Mouse (Mus musculus): ENCODE data around the gene Map3k5. TPM values are rescaled to one million over a fixed set of nuclear protein-coding genes. Genes with fewer than 3 reads are reported as not detected.
"Not testable (repeated sequence)": the region's sequence is repeated elsewhere in the genome, so short reads cannot be mapped to it uniquely, and the experiment has no call there.

Map3k5 gene
- polyA plus RNA-seq, 1 experiment from 2014 or later, result 14.8 TPM

DNA sequence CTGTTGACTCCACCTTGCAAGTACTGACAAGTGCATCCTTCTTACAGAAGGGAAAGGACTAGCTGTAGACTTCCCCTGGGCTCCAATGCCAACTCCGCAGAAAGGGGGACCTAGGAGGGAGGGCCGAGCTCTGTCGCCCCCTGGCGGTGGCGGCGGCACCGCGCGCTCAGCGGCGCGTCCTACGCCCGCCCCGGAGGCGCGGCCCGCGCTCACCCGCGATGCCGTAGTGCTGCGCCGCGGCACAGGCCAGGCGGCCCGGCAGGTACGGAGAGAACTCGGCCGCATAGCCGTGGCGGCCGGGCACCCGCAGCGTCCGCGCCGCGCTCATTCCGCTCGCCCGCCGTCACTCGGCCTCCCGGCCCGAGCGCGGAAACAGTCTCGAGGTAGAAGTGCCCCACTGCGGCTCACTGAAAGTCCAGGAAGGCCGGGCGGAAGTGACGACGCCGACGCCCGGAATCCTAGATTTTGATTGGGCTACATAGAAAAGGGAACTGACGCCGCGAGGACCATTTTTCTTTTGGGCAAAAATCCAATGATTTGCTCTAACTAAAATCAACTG, 26.9 kb upstream of the Map3k5 start, which contains the start of gene Pex7:
TSS of gene Pex7 (minus strand) at position 444 of the 559 bp plus-strand sequence.
- CTCF ChIA-PET, result interaction anchor here (1.6 kb wide), 1 partner anchor 9 kb away, joined by 3 read pairs; no protein-coding TSS in a partner anchor
- ATAC-seq (peak; percentile 90), DNase-seq (ENCODE audit: low read depth, low spot score) (peak; percentile 73)
- in situ Hi-C loops (cut with MboI; ENCODE audit: low pct_unique_long_range_greater_than_20kb), result loop anchor here (5.0 kb wide), 1 partner anchor 220 kb away; no protein-coding TSS in a partner anchor
- H3K27me3 ChIP-seq, result no peaks in the 10 kb centered on the region
- POLR2A ChIA-PET, result interaction anchor here (0.9 kb wide), 1 partner anchor 28 kb away, joined by 4 read pairs; no protein-coding TSS in a partner anchor
- peak; percentile 97 for TF ChIP-seq CTCF (IDR thresholded peaks at IDR 0.05)

DNA sequence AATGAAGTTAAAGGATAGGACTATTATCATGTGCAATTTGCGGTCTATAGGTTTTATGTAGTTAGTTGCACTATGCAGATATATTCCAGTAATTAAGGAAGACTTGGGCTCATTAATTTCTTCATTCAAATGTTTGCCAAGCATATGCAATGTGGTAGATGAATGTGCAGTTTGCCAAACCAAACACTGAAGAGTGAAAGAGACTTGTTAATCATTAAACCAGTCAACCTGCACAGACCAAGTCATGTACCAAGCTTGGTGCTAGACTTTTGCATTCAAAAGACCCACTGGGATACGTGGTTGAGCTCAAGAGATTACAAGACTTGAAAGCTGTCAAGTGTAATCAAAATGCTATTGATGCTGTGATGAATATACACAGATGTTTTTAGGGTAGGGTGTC, 26.2 kb upstream of the Map3k5 start:
- DNase-seq (ENCODE audit: low read depth, low spot score) (peak; percentile 17), ATAC-seq (no peak)
- H3K27me3 ChIP-seq, result no peaks in the 10 kb centered on the region
- POLR2A ChIA-PET, result no interaction called here
- in situ Hi-C loops (cut with MboI; ENCODE audit: low pct_unique_long_range_greater_than_20kb), result loop anchor here (5.0 kb wide), 1 partner anchor 219 kb away; no protein-coding TSS in a partner anchor
- CTCF ChIA-PET, result interaction anchor here (0.9 to 3.6 kb wide), 2 partner anchors 165 to 216 kb away, joined by 3 to 13 read pairs; no protein-coding TSS in a partner anchor
- no peak for TF ChIP-seq CTCF (IDR thresholded peaks at IDR 0.05)

DNA sequence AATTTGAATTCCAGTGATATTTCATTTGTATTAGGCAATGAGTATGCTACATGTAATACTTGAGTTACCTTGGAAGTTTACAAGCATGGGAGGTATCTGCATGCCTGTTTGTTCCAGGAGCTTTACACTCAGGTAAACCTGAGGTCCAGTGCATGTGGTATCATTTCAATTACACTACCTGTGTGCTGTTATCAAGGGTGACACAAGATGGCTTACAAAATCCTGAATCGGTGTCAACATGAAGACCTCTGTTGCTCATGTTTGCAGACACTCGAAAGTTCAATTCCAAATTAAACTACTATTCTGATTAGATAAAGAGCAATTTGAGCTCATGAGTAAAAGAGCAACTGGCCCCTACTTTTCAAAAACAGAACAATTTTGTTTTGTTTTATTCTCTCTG, 23.8 kb upstream of the Map3k5 start:
- H3K27me3 ChIP-seq, result peaks cover 9% of the 10 kb centered on the region
- ChIA-PET CTCF (interaction anchor here (1.5 to 3.6 kb wide), 4 partner anchors 9 to 213 kb away, joined by 3 to 13 read pairs (median 4); partner anchors contain the start of gene Map3k5), POLR2A (interaction anchor here (0.6 kb wide), 1 partner anchor 139 kb away, joined by 3 read pairs; no protein-coding TSS in a partner anchor)
- ATAC-seq (no peak), DNase-seq (ENCODE audit: low read depth, low spot score) (no peak)
- TF ChIP-seq CTCF (IDR thresholded peaks at IDR 0.05), result no peak
- in situ Hi-C loops (cut with MboI; ENCODE audit: low pct_unique_long_range_greater_than_20kb), result no loop called here

DNA sequence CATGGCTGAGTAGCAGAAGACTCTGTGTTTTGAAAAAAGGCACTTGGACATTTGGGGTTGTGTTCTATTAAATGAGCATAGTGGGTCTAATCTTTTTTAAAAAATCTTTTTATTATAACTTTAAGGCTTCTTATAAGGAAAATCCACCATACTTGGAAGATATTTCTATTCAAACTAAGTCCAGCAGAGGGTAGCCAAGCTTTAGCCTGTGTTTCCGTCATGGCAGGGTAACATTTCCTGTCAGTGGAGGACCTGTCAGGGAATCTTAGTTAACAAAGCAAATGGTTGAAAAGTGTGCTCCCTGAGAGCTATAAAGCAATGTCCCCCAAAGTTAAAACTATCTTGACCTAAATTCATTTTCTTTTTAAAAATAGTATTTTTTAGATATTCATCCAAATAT, 22.7 kb upstream of the Map3k5 start:
- H3K27me3 ChIP-seq, result peaks cover 9% of the 10 kb centered on the region
- POLR2A ChIA-PET, result no interaction called here
- TF ChIP-seq CTCF (IDR thresholded peaks at IDR 0.05), result peak; percentile 59
- CTCF ChIA-PET, result interaction anchor here (1.0 to 3.6 kb wide), 5 partner anchors 10 to 212 kb away, joined by 3 to 13 read pairs (median 4); partner anchors contain the start of gene Map3k5
- no peak for ATAC-seq
- in situ Hi-C loops (cut with MboI; ENCODE audit: low pct_unique_long_range_greater_than_20kb), result no loop called here
- DNase-seq (ENCODE audit: low read depth, low spot score), result no peak

DNA sequence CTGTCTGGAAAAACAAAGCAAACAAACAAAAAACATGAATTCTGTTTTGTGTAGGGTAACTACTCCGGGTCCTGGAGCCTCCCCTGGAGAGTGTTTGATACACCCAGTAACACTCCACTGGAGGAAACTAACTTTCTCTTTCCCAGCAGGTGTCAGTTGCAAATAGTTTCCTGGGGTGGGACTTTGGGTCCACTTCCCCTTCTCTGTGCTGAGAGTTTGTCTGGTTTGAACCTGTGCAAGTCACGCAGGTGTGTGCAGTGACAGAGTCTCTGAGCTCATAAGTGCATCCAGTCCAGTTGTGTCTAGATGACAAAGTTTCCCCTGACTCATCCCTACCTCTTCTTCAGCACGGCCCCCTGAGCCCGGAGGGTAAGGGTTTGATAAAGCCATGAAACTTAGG, 20.5 kb upstream of the Map3k5 start:
- in situ Hi-C loops (cut with MboI; ENCODE audit: low pct_unique_long_range_greater_than_20kb), result no loop called here
- DNase-seq (ENCODE audit: low read depth, low spot score) (no peak), ATAC-seq (no peak)
- peaks cover 9% of the 10 kb centered on the region for H3K27me3 ChIP-seq
- no peak for TF ChIP-seq CTCF (IDR thresholded peaks at IDR 0.05)
- CTCF ChIA-PET, result interaction anchor here (0.8 to 1.9 kb wide), 2 partner anchors 9 to 211 kb away, joined by 3 to 5 read pairs; no protein-coding TSS in a partner anchor
- POLR2A ChIA-PET, result no interaction called here

DNA sequence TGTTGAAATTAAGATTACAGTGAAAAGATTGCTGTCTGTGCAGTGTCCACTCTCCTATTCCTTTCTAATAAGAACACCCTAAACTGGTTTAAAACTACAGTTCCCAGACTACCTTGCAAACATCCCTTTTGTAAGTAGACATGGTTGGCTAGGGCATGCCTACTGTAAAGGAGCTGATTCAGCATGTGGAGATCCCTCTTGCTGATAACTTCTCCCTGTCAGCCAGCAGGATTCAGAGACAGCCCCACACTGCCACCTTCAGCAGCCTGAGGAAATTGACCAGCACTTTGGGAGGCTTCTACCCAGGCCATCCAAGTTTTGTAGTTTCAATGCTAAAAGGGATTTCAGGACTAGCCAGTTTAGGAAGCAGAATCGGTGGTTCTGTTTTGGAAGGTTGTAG, 19.0 kb upstream of the Map3k5 start:
- in situ Hi-C loops (cut with MboI; ENCODE audit: low pct_unique_long_range_greater_than_20kb), result no loop called here
- DNase-seq (ENCODE audit: low read depth, low spot score) (no peak), ATAC-seq (peak; percentile 65)
- H3K27me3 ChIP-seq, result peaks cover 9% of the 10 kb centered on the region
- TF ChIP-seq CTCF (IDR thresholded peaks at IDR 0.05), result peak; percentile 88
- ChIA-PET POLR2A (no interaction called here), CTCF (interaction anchor here (1.0 to 1.9 kb wide), 5 partner anchors 8 to 221 kb away, joined by 3 to 5 read pairs (median 3); partner anchors contain the start of gene Pex7)

DNA sequence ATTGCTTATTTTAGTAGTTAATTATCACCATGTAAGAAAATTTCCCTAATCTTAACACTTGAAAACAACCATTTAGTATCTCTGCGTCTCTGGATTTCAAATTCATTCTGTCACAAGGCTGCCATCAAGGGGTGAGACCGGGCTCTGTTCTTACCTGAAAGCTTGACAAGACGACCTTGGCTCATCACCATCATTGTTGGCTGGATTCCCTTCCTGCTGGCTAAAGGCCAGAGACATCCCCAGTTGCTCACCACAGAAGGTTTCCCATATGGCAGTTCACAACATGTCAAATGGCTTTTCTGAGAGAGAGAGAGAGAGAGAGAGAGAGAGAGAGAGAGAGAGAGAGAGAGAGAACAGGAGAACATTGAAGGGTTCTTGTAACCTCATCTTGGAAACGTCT, 11.9 kb upstream of the Map3k5 start:
- ATAC-seq, result no peak
- no peak for DNase-seq (ENCODE audit: low read depth, low spot score)
- in situ Hi-C loops (cut with MboI; ENCODE audit: low pct_unique_long_range_greater_than_20kb), result no loop called here
- peaks cover 10% of the 10 kb centered on the region for H3K27me3 ChIP-seq
- ChIA-PET CTCF (no interaction called here), POLR2A (no interaction called here)
- no peak for TF ChIP-seq CTCF (IDR thresholded peaks at IDR 0.05)

DNA sequence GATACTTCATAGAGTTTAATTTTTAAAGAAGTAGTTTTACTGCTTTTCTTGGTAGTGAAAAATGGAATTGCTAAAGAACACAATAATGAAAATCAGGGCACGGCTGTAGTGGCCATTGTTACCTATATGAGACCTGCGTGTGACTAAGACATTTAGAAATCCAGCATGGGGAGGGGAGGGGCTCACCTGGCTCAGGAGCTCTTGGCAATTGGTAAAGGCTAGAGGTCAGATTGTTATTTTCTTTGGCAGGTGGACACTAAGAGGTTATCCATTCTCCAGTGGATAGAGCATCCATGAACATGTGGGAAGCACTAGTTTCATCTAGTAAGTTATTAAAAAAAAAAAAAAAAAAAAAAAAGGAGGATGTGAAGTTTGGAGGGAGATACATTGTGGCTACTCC, 10.0 kb upstream of the Map3k5 start:
- no peak for TF ChIP-seq CTCF (IDR thresholded peaks at IDR 0.05)
- POLR2A ChIA-PET, result no interaction called here
- in situ Hi-C loops (cut with MboI; ENCODE audit: low pct_unique_long_range_greater_than_20kb), result no loop called here

DNA sequence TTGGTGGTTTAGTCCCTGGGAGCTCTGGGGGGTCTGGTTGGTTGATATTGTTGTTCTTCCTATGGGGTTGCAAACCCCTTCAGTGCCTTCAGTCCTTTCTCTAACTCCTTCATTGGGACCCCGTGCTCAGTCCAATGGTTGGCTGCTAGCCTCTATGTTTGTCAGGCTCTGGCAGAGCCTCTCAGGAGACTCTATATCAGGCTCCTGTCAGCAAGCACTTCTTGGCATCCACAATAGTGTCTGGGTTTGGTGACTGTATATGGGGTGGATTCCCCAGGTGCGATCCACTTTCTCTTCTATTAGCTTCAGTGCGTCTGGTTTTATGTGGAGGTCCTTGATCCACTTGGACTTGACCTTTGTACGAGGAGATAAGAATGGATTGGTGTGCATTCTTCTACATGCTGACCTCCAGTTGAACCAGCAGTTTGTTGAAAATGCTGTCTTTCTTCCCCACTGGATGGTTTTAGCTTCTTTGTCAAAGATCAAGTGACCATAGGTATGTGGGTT, 7.8 kb upstream of the Map3k5 start:
- ATAC-seq; DNase-seq (ENCODE audit: low read depth, low spot score); CTCF ChIA-PET; H3K27me3 ChIP-seq: not testable (repeated sequence)
- POLR2A ChIA-PET, result interaction anchor here (0.6 kb wide), 1 partner anchor 82 kb away, joined by 3 read pairs; no protein-coding TSS in a partner anchor
- in situ Hi-C loops (cut with MboI; ENCODE audit: low pct_unique_long_range_greater_than_20kb), result loop anchor here (25.0 kb wide), 1 partner anchor 386 kb away; the partner anchor contains the start of gene Bclaf1

More for the DNA sequence above, 10.0 kb upstream of the Map3k5 start:
- CTCF ChIA-PET, result no interaction called here
- H3K27me3 ChIP-seq, result peaks cover 10% of the 10 kb centered on the region
- DNase-seq (ENCODE audit: low read depth, low spot score) (no peak), ATAC-seq (no peak)

DNA sequence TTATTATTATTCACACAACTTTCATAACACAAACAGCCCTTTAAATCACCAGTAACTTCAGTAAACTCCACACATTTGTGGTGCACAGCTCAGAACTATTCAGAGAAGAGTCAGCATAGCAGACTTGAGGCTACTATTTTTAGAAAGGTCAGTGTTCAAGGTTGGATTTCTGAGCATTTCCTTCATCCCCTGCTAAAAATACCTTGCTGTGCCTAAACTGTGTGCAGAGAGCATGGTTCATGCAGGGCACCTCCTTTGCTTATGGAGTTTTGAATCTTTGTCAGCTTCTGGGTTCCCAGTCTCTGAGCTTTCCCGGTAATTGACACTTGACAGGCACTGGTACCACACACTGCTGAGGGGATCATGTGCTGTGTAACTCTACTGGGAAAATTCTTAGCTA, 6.1 kb upstream of the Map3k5 start:
- ATAC-seq (no peak), DNase-seq (ENCODE audit: low read depth, low spot score) (no peak)
- in situ Hi-C loops (cut with MboI; ENCODE audit: low pct_unique_long_range_greater_than_20kb), result loop anchor here (25.0 kb wide), 1 partner anchor 384 kb away; the partner anchor contains the start of gene Bclaf1
- no peak for TF ChIP-seq CTCF (IDR thresholded peaks at IDR 0.05)
- ChIA-PET CTCF (interaction anchor here (0.9 kb wide), 1 partner anchor 145 kb away, joined by 4 read pairs; no protein-coding TSS in a partner anchor), POLR2A (no interaction called here)
- peaks cover 3% of the 10 kb centered on the region for H3K27me3 ChIP-seq

DNA sequence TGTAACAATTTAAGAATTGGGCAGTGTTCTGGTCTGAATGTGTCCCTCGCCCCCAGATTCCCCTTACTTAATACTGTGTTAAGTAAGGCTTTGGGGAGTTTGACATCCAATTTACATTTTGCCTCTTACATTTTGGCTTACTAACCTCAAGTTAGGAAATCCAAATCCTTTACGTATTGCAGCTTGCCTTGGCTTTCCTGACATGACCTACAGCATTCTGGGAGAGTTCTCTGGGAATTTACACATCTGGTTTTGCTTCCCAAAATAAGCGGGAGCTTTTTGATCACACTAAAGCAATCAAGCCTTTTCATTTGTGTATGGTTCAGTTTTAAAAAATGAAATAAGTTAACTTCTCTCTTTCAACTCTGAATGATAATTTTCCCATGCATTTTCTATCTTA, 1.3 kb upstream of the Map3k5 start:
- in situ Hi-C loops (cut with MboI; ENCODE audit: low pct_unique_long_range_greater_than_20kb), result loop anchor here (25.0 kb wide), 1 partner anchor 379 kb away; the partner anchor contains the start of gene Bclaf1
- ChIA-PET POLR2A (interaction anchor here (0.7 to 1.8 kb wide), 3 partner anchors 112 to 140 kb away, joined by 3 to 10 read pairs (median 3); no protein-coding TSS in a partner anchor), CTCF (interaction anchor here (0.8 to 3.5 kb wide), 8 partner anchors 62 to 189 kb away, joined by 3 to 31 read pairs (median 4); no protein-coding TSS in a partner anchor)
- ATAC-seq (no peak), DNase-seq (ENCODE audit: low read depth, low spot score) (no peak)
- H3K27me3 ChIP-seq, result no peaks in the 10 kb centered on the region
- no peak for TF ChIP-seq CTCF (IDR thresholded peaks at IDR 0.05)
